Mouse (Mus musculus) cortical plate, adult 2 months (tissue): ENCODE data around the gene Tomm7.

Source experiments
- CTCF ChIP-seq: fragments of 200-500 bp; IDR thresholded peaks from 2 replicates; pipeline ENCODE4 v1.5.1; 2011; ENCODE audit warnings: mild to moderate bottlenecking, control low read depth, low read length; ENCODE audit not compliant: insufficient read depth; ENCODE audit errors: extremely low read depth
- POLR2A ChIP-seq: fragments of 200-500 bp; IDR thresholded peaks from 2 replicates; pipeline ENCODE4 v1.6.1; 2011; ENCODE audit warnings: mild to moderate bottlenecking, low read length, control low read depth; ENCODE audit not compliant: insufficient read depth; ENCODE audit errors: extremely low read depth

- no peak for TF ChIP-seq CTCF
- TF ChIP-seq POLR2A, result no peak
These were observed 22.0 kb upstream of the Tomm7 start for GRCm38 (mm10) chr5:23865941-23866340.
